Mouse (Mus musculus) forebrain, postnatal 0 days (tissue): ENCODE data around the gene Shisa7. TPM values are rescaled to one million over a fixed set of nuclear protein-coding genes. Genes with fewer than 3 reads are reported as not detected.

Source experiments
- ATAC-seq: fragments of 200-750 bp; cut with Nextera tagmentation; 2 replicates; pipeline ENCODE4 v1.8.0; 2017; ENCODE audit warnings: mild to moderate bottlenecking, moderate library complexity
- DNase-seq: peaks from one replicate; pipeline ENCODE4 v3.0.0-alpha.2; 2015
- H3K27ac ChIP-seq: fragments of 300-500 bp; sonication (generic); 2 replicates; pipeline ENCODE4 v1.5.1; 2014; ENCODE audit warnings: low read depth, mild to moderate bottlenecking, antibody characterized with exemption, low read length, moderate library complexity, mixed read lengths
- H3K27me3 ChIP-seq: fragments of 300-500 bp; sonication (generic); 2 replicates; pipeline ENCODE4 v1.6.1; 2014; ENCODE audit warnings: mild to moderate bottlenecking, low read length, mixed read lengths; ENCODE audit not compliant: insufficient read depth
- H3K36me3 ChIP-seq: fragments of 300-500 bp; sonication (generic); 2 replicates; pipeline ENCODE4 v1.6.1; 2014; ENCODE audit warnings: mild to moderate bottlenecking, moderate library complexity; ENCODE audit not compliant: insufficient read depth
- H3K4me1 ChIP-seq: fragments of 300-500 bp; sonication (generic); 2 replicates; pipeline ENCODE4 v1.6.1; 2014; ENCODE audit warnings: antibody characterized with exemption; ENCODE audit not compliant: insufficient read depth
- H3K4me2 ChIP-seq: fragments of 300-500 bp; sonication (generic); 2 replicates; pipeline ENCODE4 v1.6.1; 2014; ENCODE audit warnings: low read depth, mild to moderate bottlenecking, moderate library complexity
- H3K4me3 ChIP-seq: fragments of 300-500 bp; sonication (generic); 2 replicates; pipeline ENCODE4 v1.5.1; 2014; ENCODE audit warnings: low read depth, low read length, mixed read lengths
- H3K9ac ChIP-seq: fragments of 300-500 bp; sonication (generic); 2 replicates; pipeline ENCODE4 v1.6.1; 2014; ENCODE audit warnings: mild to moderate bottlenecking
- H3K9me3 ChIP-seq: fragments of 300-500 bp; sonication (generic); 2 replicates; pipeline ENCODE4 v1.6.1; 2016; ENCODE audit warnings: low read length
- CTCF ChIP-seq: sonication (generic); IDR thresholded peaks from 2 replicates; pipeline ENCODE4 v1.5.1; 2016; ENCODE audit warnings: antibody characterized with exemption, control low read depth, low read depth
- WGBS: fragments of 180-500 bp; shearing (Covaris S2); extraction: QIAGEN DNeasy Blood & Tissue Kit; methylation state at CpG from one replicate; pipeline ENCODE4 v1.1.7; 2014; 5-methylcytosine and 5-hydroxymethylcytosine counted together
- polyA plus RNA-seq: library from polyadenylated mRNA; unstranded; fragments of >200 nt; fragmentation: Nextera tagmentation; extraction: Ambion mirVana; gene quantifications from 2 replicates; pipeline ENCODE4 v1.2.1, GENCODE M21; 2015
- total RNA-seq: library from RNA; depleted of rRNA; stranded (reverse); fragments of >200 nt; gene quantifications from 2 replicates; pipeline ENCODE4 v1.2.3, GENCODE M21; 2014

Shisa7 gene
- total and polyA plus RNA-seq, 2 experiments from 2014 or later, result 9.4 to 66.6 TPM

- DNase-seq, result no peak
- no peaks in the 10 kb centered on the region for H3K9me3 ChIP-seq
- no peak for ATAC-seq
- WGBS, result 78% methylated on average over 12 of the region's 12 CpGs
- no peaks in the 10 kb centered on the region for H3K36me3 ChIP-seq
- H3K9ac ChIP-seq, result no peak overlapping the region
- H3K4me3 ChIP-seq, result no peak overlapping the region
- no peak overlapping the region for H3K4me2 ChIP-seq
- no peak for TF ChIP-seq CTCF
- no peaks in the 10 kb centered on the region for H3K4me1 ChIP-seq
- H3K27me3 ChIP-seq, result no peaks in the 10 kb centered on the region
- H3K27ac ChIP-seq, result no peak overlapping the region
These were observed 15.0 kb upstream of the Shisa7 start for GRCm38 (mm10) chr7:4859418-4859978.

DNA sequence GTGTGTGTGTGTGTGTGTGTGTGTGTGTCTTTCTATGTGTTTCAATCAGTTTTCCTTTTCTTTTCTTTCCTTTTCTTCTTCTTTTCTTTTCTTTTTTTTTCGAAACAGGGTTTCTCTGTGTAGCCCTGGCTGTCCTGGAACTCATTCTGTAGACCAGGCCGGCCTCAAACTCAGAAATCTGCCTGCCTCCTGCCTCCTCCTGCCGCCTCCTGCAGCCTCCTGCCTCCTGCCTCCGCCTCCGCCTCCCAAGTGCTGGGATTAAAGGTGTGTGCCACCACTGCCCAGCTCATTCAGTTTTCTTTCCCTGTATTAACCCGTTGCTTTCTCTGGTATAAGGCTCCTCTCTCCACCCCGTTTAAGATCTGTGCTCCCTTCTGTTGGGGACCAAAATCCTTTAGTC lies 12.8 kb upstream of the Shisa7 start:
- Histone ChIP-seq H3K27ac (no peak overlapping the region), H3K4me2 (no peak overlapping the region), H3K36me3 (no peaks in the 10 kb centered on the region), H3K27me3 (no peaks in the 10 kb centered on the region), H3K9ac (no peak overlapping the region), H3K9me3 (no peaks in the 10 kb centered on the region), H3K4me1 (no peaks in the 10 kb centered on the region), H3K4me3 (no peak overlapping the region)
- ATAC-seq, result no peak
- DNase-seq, result no peak
- 57% methylated on average over 7 of the region's 7 CpGs for WGBS
- no peak for TF ChIP-seq CTCF

- Histone ChIP-seq H3K4me2 (no peak overlapping the region), H3K4me3 (no peak overlapping the region), H3K9ac (no peak overlapping the region), H3K36me3 (no peaks in the 10 kb centered on the region), H3K27ac (no peak overlapping the region), H3K4me1 (no peaks in the 10 kb centered on the region), H3K27me3 (no peaks in the 10 kb centered on the region), H3K9me3 (no peaks in the 10 kb centered on the region)
- DNase-seq, result no peak
- WGBS, result 83% methylated on average over 9 of the region's 9 CpGs
- TF ChIP-seq CTCF, result no peak
- no peak for ATAC-seq
These were observed 12.0 kb upstream of the Shisa7 start for GRCm38 (mm10) chr7:4856508-4856907.

GRCm38 (mm10) chr7:4853613-4854012 lies 9.1 kb upstream of the Shisa7 start:
- 83% methylated on average over 3 of the region's 3 CpGs for WGBS
- H3K36me3 ChIP-seq, result no peaks in the 10 kb centered on the region

GRCm38 (mm10) chr7:4851315-4851688 lies 6.8 kb upstream of the Shisa7 start:
- ATAC-seq (no peak), DNase-seq (no peak)
- Histone ChIP-seq H3K4me1 (no peaks in the 10 kb centered on the region), H3K9ac (no peak overlapping the region), H3K4me2 (no peak overlapping the region), H3K36me3 (no peaks in the 10 kb centered on the region), H3K4me3 (no peak overlapping the region), H3K27ac (no peak overlapping the region), H3K9me3 (no peaks in the 10 kb centered on the region), H3K27me3 (no peaks in the 10 kb centered on the region)
- WGBS, result 71% methylated on average over 8 of the region's 8 CpGs
- no peak for TF ChIP-seq CTCF

More at GRCm38 (mm10) chr7:4853613-4854012, 9.1 kb upstream of the Shisa7 start:
- ATAC-seq (no peak), DNase-seq (no peak)
- no peak overlapping the region for H3K4me2 ChIP-seq
- TF ChIP-seq CTCF, result no peak
- H3K4me3 ChIP-seq, result no peak overlapping the region
- no peaks in the 10 kb centered on the region for H3K27me3 ChIP-seq
- H3K27ac ChIP-seq, result no peak overlapping the region
- H3K9me3 ChIP-seq, result no peaks in the 10 kb centered on the region
- no peak overlapping the region for H3K9ac ChIP-seq
- H3K4me1 ChIP-seq, result no peaks in the 10 kb centered on the region

DNA sequence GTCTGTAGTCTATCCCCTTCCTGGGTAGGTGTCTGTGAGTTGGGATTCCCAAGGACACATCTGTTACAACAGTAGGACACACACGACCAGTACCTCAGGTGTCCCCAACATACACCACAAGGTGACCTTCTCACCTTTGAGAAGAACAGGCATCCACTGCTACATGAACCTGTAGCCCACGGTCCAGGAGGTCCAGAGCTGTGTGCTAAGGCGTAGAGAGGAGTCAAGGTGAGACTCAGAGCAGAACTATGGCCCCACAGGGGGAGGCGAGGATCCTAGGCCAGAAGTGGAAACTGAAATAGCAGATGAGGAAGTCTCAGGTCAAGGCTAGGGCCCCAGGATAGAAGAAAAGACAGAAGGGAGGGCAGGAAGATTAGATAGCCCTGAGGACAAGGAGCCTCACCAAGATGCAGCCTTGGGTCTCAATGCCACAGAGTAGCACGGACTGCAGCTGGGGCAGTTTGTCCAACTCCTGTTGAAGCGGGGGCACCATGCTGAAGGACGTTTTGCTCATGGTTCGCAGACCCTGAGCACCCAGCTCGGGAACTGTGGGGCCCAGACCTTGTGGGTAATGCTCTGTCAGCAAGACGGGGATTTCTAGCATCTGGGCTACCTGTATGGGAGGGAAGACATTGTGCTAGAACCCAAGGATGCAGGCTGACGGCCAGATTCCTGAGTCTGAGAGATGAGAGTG lies 6.3 kb upstream of the Shisa7 start:
- Histone ChIP-seq H3K9me3 (no peaks in the 10 kb centered on the region), H3K27me3 (no peaks in the 10 kb centered on the region), H3K9ac (no peak overlapping the region), H3K4me2 (no peak overlapping the region), H3K4me1 (no peaks in the 10 kb centered on the region), H3K36me3 (no peaks in the 10 kb centered on the region), H3K27ac (no peak overlapping the region), H3K4me3 (no peak overlapping the region)
- 83% methylated on average over 11 of the region's 11 CpGs for WGBS
- ATAC-seq (no peak), DNase-seq (no peak)
- TF ChIP-seq CTCF, result no peak

DNA sequence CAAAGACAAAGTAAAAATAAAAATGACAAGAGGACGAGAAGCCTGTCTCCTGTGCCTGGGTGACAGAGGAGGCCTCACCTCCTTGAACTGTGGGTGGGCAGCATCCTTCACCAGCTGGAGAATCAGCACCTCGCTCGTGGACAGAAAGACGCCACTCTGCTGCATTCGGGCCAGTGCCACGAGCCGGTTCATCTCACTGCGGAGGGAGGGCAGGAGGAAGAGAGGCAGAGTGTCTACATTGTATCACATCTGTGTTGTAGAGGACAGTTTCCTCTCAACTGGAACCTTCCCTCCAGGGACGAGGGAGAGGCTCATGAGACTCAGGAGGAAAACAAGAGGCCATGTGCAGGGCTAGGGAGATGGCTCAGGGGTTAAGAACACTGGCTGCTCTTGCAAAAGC lies 4.9 kb upstream of the Shisa7 start:
- no peaks in the 10 kb centered on the region for H3K9me3 ChIP-seq
- no peak for ATAC-seq
- H3K4me3 ChIP-seq, result no peak overlapping the region
- no peak overlapping the region for H3K4me2 ChIP-seq
- H3K27me3 ChIP-seq, result no peaks in the 10 kb centered on the region
- DNase-seq, result no peak
- no peak overlapping the region for H3K27ac ChIP-seq
- 61% methylated on average over 9 of the region's 9 CpGs for WGBS
- no peak for TF ChIP-seq CTCF
- no peaks in the 10 kb centered on the region for H3K4me1 ChIP-seq
- no peaks in the 10 kb centered on the region for H3K36me3 ChIP-seq
- no peak overlapping the region for H3K9ac ChIP-seq
